Mouse (Mus musculus) liver, embryonic 16.5 days (tissue): ENCODE data around the gene S1pr5. TPM values are rescaled to one million over a fixed set of nuclear protein-coding genes. Genes with fewer than 3 reads are reported as not detected.
"Not testable (repeated sequence)": the region's sequence is repeated elsewhere in the genome, so short reads cannot be mapped to it uniquely, and the experiment has no call there.

ENCODE experiments used
- ATAC-seq: fragments of 200-750 bp; cut with Nextera tagmentation; 2 replicates; pipeline ENCODE4 v1.8.0; 2017; ENCODE audit warnings: low read depth, mild to moderate bottlenecking, moderate number of reproducible peaks, moderate library complexity
- H3K27ac ChIP-seq: fragments of 300-500 bp; sonication (generic); 2 replicates; pipeline ENCODE4 v1.5.1; 2014; ENCODE audit warnings: mild to moderate bottlenecking, low read length
- H3K27me3 ChIP-seq: fragments of 300-500 bp; sonication (generic); 2 replicates; pipeline ENCODE4 v1.6.1; 2014; ENCODE audit warnings: low read depth, low read length, mixed read lengths; ENCODE audit not compliant: control insufficient read depth, insufficient read depth
- H3K36me3 ChIP-seq: fragments of 300-500 bp; sonication (generic); 2 replicates; pipeline ENCODE4 v1.6.1; 2014; ENCODE audit warnings: mild to moderate bottlenecking; ENCODE audit not compliant: control insufficient read depth, insufficient read depth
- H3K4me1 ChIP-seq: fragments of 300-500 bp; sonication (generic); 2 replicates; pipeline ENCODE4 v1.6.1; 2014; ENCODE audit warnings: low read depth, low read length, mixed read lengths; ENCODE audit not compliant: control insufficient read depth
- H3K4me2 ChIP-seq: fragments of 300-500 bp; sonication (generic); 2 replicates; pipeline ENCODE4 v1.6.1; 2014; ENCODE audit warnings: low read depth, low read length, mixed read lengths
- H3K4me3 ChIP-seq: fragments of 300-500 bp; sonication (generic); 2 replicates; pipeline ENCODE4 v1.5.1; 2014; ENCODE audit warnings: low read depth, mild to moderate bottlenecking, low read length
- H3K9ac ChIP-seq: fragments of 300-500 bp; sonication (generic); 2 replicates; pipeline ENCODE4 v1.6.1; 2014; ENCODE audit warnings: low read depth, low read length
- H3K9me3 ChIP-seq: fragments of 300-500 bp; sonication (generic); replicated peaks from 2 replicates; pipeline ENCODE4 v1.6.1; 2016; ENCODE audit warnings: low read length; ENCODE audit not compliant: control insufficient read depth
- WGBS: fragments of 180-500 bp; shearing (Covaris S2); extraction: QIAGEN DNeasy Blood & Tissue Kit; methylation state at CpG from one replicate; pipeline ENCODE4 v1.1.7; 2014; ENCODE audit not compliant: insufficient replicate concordance; 5-methylcytosine and 5-hydroxymethylcytosine counted together
- polyA plus RNA-seq: library from polyadenylated mRNA; unstranded; fragments of >200 nt; fragmentation: Nextera tagmentation; extraction: Ambion mirVana; gene quantifications from 2 replicates; pipeline ENCODE4 v1.2.1, GENCODE M21; 2015

S1pr5 gene
- polyA plus RNA-seq, 1 experiment from 2014 or later: 0.13 TPM

- H3K4me1 ChIP-seq: peaks cover 26% of the 10 kb centered on the region
Measured at GRCm38 (mm10) chr9:21273094-21273493, 24.9 kb upstream of the S1pr5 start.

GRCm38 (mm10) chr9:21272391-21272790, 24.1 kb upstream of the S1pr5 start:
- Histone ChIP-seq H3K36me3 (peaks cover 94% of the 10 kb centered on the region), H3K27me3 (no peaks in the 10 kb centered on the region), H3K4me3 (no peak overlapping the region), H3K4me2 (no peak overlapping the region), H3K9ac (no peak overlapping the region), H3K9me3 (no peaks in the 10 kb centered on the region), H3K4me1 (peaks cover 28% of the 10 kb centered on the region), H3K27ac (no peak overlapping the region)
- ATAC-seq: no peak
- WGBS: 90% methylated on average over 9 of the region's 9 CpGs

More at GRCm38 (mm10) chr9:21273094-21273493, 24.9 kb upstream of the S1pr5 start:
- ATAC-seq: no peak
- no peaks in the 10 kb centered on the region for H3K9me3 ChIP-seq
- H3K4me2 ChIP-seq: no peak overlapping the region
- no peaks in the 10 kb centered on the region for H3K27me3 ChIP-seq
- H3K9ac ChIP-seq: no peak overlapping the region
- no peak overlapping the region for H3K27ac ChIP-seq
- no peak overlapping the region for H3K4me3 ChIP-seq
- H3K36me3 ChIP-seq: peaks cover 96% of the 10 kb centered on the region
- WGBS: 80% methylated on average over 8 of the region's 8 CpGs

GRCm38 (mm10) chr9:21269590-21269989, 21.3 kb upstream of the S1pr5 start:
- not testable (repeated sequence) for H3K4me3 ChIP-seq, H3K9me3 ChIP-seq, ATAC-seq, H3K9ac ChIP-seq, H3K27me3 ChIP-seq, H3K27ac ChIP-seq, H3K4me2 ChIP-seq
- WGBS: 65% methylated on average over 5 of the region's 5 CpGs
- Histone ChIP-seq H3K36me3 (peaks cover 78% of the 10 kb centered on the region), H3K4me1 (peaks cover 37% of the 10 kb centered on the region)

GRCm38 (mm10) chr9:21268305-21268704, 20.1 kb upstream of the S1pr5 start:
- Histone ChIP-seq H3K4me3 (no peak overlapping the region), H3K27me3 (no peaks in the 10 kb centered on the region), H3K9ac (no peak overlapping the region), H3K9me3 (no peaks in the 10 kb centered on the region), H3K4me2 (no peak overlapping the region), H3K4me1 (peaks cover 35% of the 10 kb centered on the region), H3K27ac (no peak overlapping the region), H3K36me3 (peaks cover 65% of the 10 kb centered on the region)
- 95% methylated on average over 16 of the region's 16 CpGs for WGBS
- ATAC-seq: no peak

- peak overlapping the region; percentile 96 for H3K9ac ChIP-seq
- H3K36me3 ChIP-seq: peaks cover 51% of the 10 kb centered on the region
- no peaks in the 10 kb centered on the region for H3K9me3 ChIP-seq
- no peak for ATAC-seq
- H3K4me3 ChIP-seq: peak overlapping the region; percentile 83
- WGBS: 85% methylated on average over 5 of the region's 5 CpGs
- peaks cover 43% of the 10 kb centered on the region for H3K4me1 ChIP-seq
- H3K27me3 ChIP-seq: no peaks in the 10 kb centered on the region
- H3K27ac ChIP-seq: peak overlapping the region; percentile 100; the same call in 1 of the 2 replicates
- peak overlapping the region; percentile 76 for H3K4me2 ChIP-seq
Measured at GRCm38 (mm10) chr9:21266889-21267288, 18.6 kb upstream of the S1pr5 start.

GRCm38 (mm10) chr9:21265611-21266010, 17.4 kb upstream of the S1pr5 start:
- peak overlapping the region; percentile 76 for H3K4me2 ChIP-seq
- peaks cover 47% of the 10 kb centered on the region for H3K4me1 ChIP-seq
- H3K27me3 ChIP-seq: no peaks in the 10 kb centered on the region
- H3K4me3 ChIP-seq: peak overlapping the region; percentile 83
- WGBS: 3% methylated on average over 11 of the region's 11 CpGs
- peak overlapping the region; percentile 100 for H3K27ac ChIP-seq
- peak; percentile 35 for ATAC-seq
- peak overlapping the region; percentile 96 for H3K9ac ChIP-seq
- H3K36me3 ChIP-seq: peaks cover 38% of the 10 kb centered on the region
- H3K9me3 ChIP-seq: no peaks in the 10 kb centered on the region

- ATAC-seq: peak; percentile 95
- Histone ChIP-seq H3K4me3 (peak within 1 kb of the TSS; percentile 83), H3K9me3 (no peaks in the 10 kb centered on the region), H3K4me1 (peaks cover 49% of the 10 kb centered on the region), H3K9ac (peak within 1 kb of the TSS; percentile 96), H3K4me2 (peak within 1 kb of the TSS; percentile 76), H3K27me3 (no peaks in the 10 kb centered on the region), H3K36me3 (peaks cover 33% of the 10 kb centered on the region), H3K27ac (peak within 1 kb of the TSS; percentile 100)
- WGBS: under 1% methylated on average over 49 of the region's 49 CpGs
Measured at GRCm38 (mm10) chr9:21265000-21265561, 16.8 kb upstream of the S1pr5 start, which contains the start of gene Atg4d. Gene Atg4d, plus strand, starts transcription at chr9:21265293.

GRCm38 (mm10) chr9:21264272-21264999, 16.2 kb upstream of the S1pr5 start:
- Histone ChIP-seq H3K27me3 (no peaks in the 10 kb centered on the region), H3K27ac (peak overlapping the region; percentile 100), H3K4me2 (peak overlapping the region; percentile 64), H3K4me3 (peak overlapping the region; percentile 83), H3K9ac (peak overlapping the region; percentile 74), H3K9me3 (no peaks in the 10 kb centered on the region), H3K36me3 (peaks cover 27% of the 10 kb centered on the region), H3K4me1 (peaks cover 49% of the 10 kb centered on the region)
- WGBS: 12% methylated on average over 17 of the region's 17 CpGs
- peak; percentile 65 for ATAC-seq

- Histone ChIP-seq H3K27ac (no peak overlapping the region), H3K4me1 (peaks cover 39% of the 10 kb centered on the region)
- no peak for ATAC-seq
Measured at GRCm38 (mm10) chr9:21261831-21262230, 13.6 kb upstream of the S1pr5 start.

More at GRCm38 (mm10) chr9:21261831-21262230, 13.6 kb upstream of the S1pr5 start:
- Histone ChIP-seq H3K9me3 (no peaks in the 10 kb centered on the region), H3K4me3 (no peak overlapping the region), H3K4me2 (no peak overlapping the region), H3K27me3 (no peaks in the 10 kb centered on the region), H3K9ac (no peak overlapping the region), H3K36me3 (peaks cover 4% of the 10 kb centered on the region)
- 28% methylated on average over 2 of the region's 2 CpGs for WGBS
